Mouse (Mus musculus) ES-E14 (cell line): Measurements from ENCODE around the gene Naa11. TPM values are rescaled to one million over a fixed set of nuclear protein-coding genes. Genes with fewer than 3 reads are reported as not detected.

Experiments
- DNase-seq: peaks from one replicate; pipeline ENCODE4 v3.0.0-alpha.2; 2013; ENCODE audit warnings: low read depth, low spot score
- H3K27ac ChIP-seq: 2 replicates; pipeline ENCODE4 v1.5.1; 2012; ENCODE audit warnings: low read depth, mild to moderate bottlenecking, low read length, moderate library complexity, mixed read lengths; ENCODE audit not compliant: poor library complexity, insufficient read depth, severe bottlenecking
- H3K36me3 ChIP-seq: 2 replicates; pipeline ENCODE4 v1.6.1; 2012; ENCODE audit warnings: mild to moderate bottlenecking, low read length, moderate library complexity, mixed read lengths; ENCODE audit not compliant: control insufficient read depth, poor library complexity, insufficient read depth, severe bottlenecking
- H3K4me1 ChIP-seq, 2 experiments: fragments of 150-350 bp in 1 of 2; sonication (generic) in 1 of 2; 2 replicates each; pipeline ENCODE4 v1.6.1; 2012; ENCODE audit warnings: low read length in 2 of 2, mild to moderate bottlenecking in 1 of 2, mixed read lengths in 1 of 2; ENCODE audit not compliant: control insufficient read depth in 2 of 2, insufficient read depth in 2 of 2, poor library complexity in 1 of 2
- H3K4me3 ChIP-seq, 2 experiments: fragments of 150-350 bp in 1 of 2; sonication (generic) in 1 of 2; 2 replicates each; pipeline ENCODE4 v1.5.1; 2012; ENCODE audit warnings: low read length in 2 of 2, low read depth in 1 of 2, mild to moderate bottlenecking in 1 of 2, mixed read lengths in 1 of 2; ENCODE audit not compliant: insufficient read depth in 1 of 2, poor library complexity in 1 of 2, severe bottlenecking in 1 of 2
- H3K9ac ChIP-seq: 2 replicates; pipeline ENCODE4 v1.6.1; 2012; ENCODE audit warnings: low read depth, mild to moderate bottlenecking, low read length, mixed read lengths; ENCODE audit not compliant: poor library complexity, insufficient read depth, severe bottlenecking
- H3K9me3 ChIP-seq: fragments of 150-350 bp; sonication (generic); 2 replicates; pipeline ENCODE4 v1.6.1; 2012; ENCODE audit warnings: low read depth, mild to moderate bottlenecking, low read length; ENCODE audit not compliant: control insufficient read depth, insufficient read depth
- CHD2 ChIP-seq: IDR thresholded peaks from 2 replicates; pipeline ENCODE4 v1.6.1; 2014; ENCODE audit warnings: mild to moderate bottlenecking, low read depth, low read length, inconsistent platforms
- HCFC1 ChIP-seq: IDR thresholded peaks from 2 replicates; pipeline ENCODE4 v1.6.1; 2012; ENCODE audit warnings: low read length, inconsistent platforms, borderline replicate concordance; ENCODE audit not compliant: insufficient read depth
- MAFK ChIP-seq: IDR thresholded peaks from 2 replicates; pipeline ENCODE4 v1.6.1; 2014; ENCODE audit warnings: mild to moderate bottlenecking, low read depth, low read length, inconsistent platforms; ENCODE audit not compliant: insufficient read depth
- ZC3H11A ChIP-seq: IDR thresholded peaks from 2 replicates; pipeline ENCODE4 v1.6.1; 2012; ENCODE audit warnings: low read depth, mild to moderate bottlenecking, inconsistent platforms, low read length, borderline replicate concordance
- ZNF384 ChIP-seq: IDR thresholded peaks from 2 replicates; pipeline ENCODE4 v1.6.1; 2012; ENCODE audit warnings: low read depth, low read length, inconsistent platforms
- in situ Hi-C, 2 experiments: fragments of 600-800 bp; cut with MboI; formaldehyde crosslinking; loops; one replicate each; pipeline ENCODE4 v1.15.1; 2025; ENCODE audit warnings: low sequenced_read_pairs in 2 of 2, inconsistent platforms in 1 of 2; ENCODE audit not compliant: unreplicated experiment in 2 of 2
- total RNA-seq: library from RNA; depleted of rRNA; stranded (reverse); fragments of 300-350 nt; gene quantifications from 2 replicates; pipeline ENCODE4 v1.2.3, GENCODE M21; 2012

Naa11 gene
- total RNA-seq, 1 experiment, result 5.6 TPM

DNA sequence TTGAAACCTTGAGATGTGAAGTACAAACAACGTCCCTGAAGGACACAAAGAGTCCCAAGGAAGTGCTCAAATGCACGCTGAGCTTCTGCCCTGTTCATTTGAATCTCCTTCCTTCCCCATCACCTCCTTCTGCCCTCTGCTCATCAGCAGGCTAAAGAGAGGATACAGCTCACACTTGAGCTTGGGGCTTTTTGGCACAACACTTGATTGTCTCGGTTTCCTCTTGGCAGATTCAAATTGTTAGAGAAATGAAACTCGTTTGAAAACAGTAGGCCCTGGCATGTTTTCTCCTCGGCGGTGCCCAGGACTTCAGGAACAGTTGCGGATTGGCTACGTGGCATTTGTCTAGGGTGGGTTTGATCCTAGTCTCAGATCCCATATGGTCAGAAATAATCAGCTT lies 27.4 kb downstream of the Naa11 start:
- DNase-seq, result no peak
- in situ Hi-C loops, result no loop called here
- Histone ChIP-seq H3K36me3 (no peaks in the 10 kb centered on the region), H3K4me1 (no peaks in the 10 kb centered on the region), H3K27ac (no peak overlapping the region), H3K9ac (no peak overlapping the region), H3K9me3 (no peaks in the 10 kb centered on the region), H3K4me3 (no peak overlapping the region)
- no peak for TF ChIP-seq CHD2
- TF ChIP-seq HCFC1, result no peak
- no peak for TF ChIP-seq MAFK
- TF ChIP-seq ZC3H11A, result no peak
- no peak for TF ChIP-seq ZNF384

DNA sequence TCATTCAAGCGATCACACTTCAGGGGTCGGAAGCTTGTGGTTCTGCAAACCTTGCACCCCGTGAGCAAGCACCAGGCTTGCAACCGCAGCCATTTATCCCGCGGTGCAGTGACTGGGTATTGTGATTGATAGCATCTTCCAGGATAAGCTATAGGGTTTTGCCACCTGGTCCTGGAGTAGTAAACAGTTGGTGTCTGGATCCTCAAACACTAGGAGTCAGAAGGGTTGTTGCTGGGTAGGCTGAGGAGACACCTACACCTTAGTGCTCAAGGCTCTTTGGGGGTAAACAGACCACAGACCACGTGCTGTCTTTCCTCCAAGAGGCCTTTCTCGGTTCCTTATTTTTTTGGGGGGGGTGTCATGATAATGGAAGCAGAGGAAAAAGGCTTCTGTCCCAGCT lies 27.9 kb downstream of the Naa11 start:
- no peak for DNase-seq
- in situ Hi-C loops, result no loop called here
- Histone ChIP-seq H3K27ac (no peak overlapping the region), H3K4me3 (no peak overlapping the region), H3K4me1 (no peaks in the 10 kb centered on the region), H3K36me3 (no peaks in the 10 kb centered on the region), H3K9me3 (no peaks in the 10 kb centered on the region), H3K9ac (no peak overlapping the region)
- TF ChIP-seq ZC3H11A (no peak), MAFK (no peak), ZNF384 (no peak), CHD2 (no peak), HCFC1 (no peak)

DNA sequence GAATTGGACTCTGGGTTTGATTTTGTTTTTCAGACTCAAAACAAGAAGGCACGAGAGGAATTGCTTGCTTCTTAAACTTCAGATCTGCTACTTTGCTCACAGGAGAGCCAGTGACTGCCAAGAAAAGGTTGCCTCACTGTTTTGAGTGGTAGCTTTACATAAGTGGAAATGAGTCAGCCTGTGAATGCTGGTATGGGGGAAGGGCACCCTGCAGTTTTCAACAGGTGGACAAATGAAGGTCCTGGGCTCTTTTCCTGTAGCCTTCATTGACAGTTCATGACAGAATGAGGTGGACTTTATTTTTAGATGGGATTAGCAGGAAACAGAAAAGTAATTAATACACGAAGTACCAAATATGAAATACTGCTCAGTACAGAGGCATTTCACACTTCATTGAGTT lies 29.6 kb downstream of the Naa11 start:
- Histone ChIP-seq H3K27ac (no peak overlapping the region), H3K4me1 (no peaks in the 10 kb centered on the region), H3K4me3 (no peak overlapping the region), H3K9ac (no peak overlapping the region), H3K9me3 (no peaks in the 10 kb centered on the region), H3K36me3 (no peaks in the 10 kb centered on the region)
- in situ Hi-C loops, result no loop called here
- TF ChIP-seq CHD2 (no peak), ZC3H11A (no peak), MAFK (no peak)
- DNase-seq, result no peak

DNA sequence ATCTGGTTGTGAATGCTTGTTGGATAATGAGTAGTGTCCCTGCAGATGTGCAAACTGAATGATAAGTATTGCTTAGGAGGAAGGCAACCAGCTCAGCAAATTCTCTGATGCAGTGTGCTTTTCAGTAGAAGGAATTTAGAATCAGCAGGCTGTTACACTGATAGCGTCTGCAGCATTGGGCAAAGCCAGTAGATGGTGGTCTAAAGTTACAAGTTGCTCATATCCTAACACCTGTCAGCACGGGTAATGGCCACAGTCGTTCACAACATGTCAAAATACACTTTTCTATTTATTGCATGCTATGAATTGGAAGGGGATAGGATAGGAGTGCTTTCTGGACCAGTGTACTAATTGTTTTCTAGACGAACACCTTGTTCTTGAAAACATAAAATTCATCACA lies 33.1 kb downstream of the Naa11 start:
- TF ChIP-seq CHD2 (no peak), MAFK (no peak), ZC3H11A (no peak), HCFC1 (no peak), ZNF384 (no peak)
- in situ Hi-C loops, result no loop called here

DNA sequence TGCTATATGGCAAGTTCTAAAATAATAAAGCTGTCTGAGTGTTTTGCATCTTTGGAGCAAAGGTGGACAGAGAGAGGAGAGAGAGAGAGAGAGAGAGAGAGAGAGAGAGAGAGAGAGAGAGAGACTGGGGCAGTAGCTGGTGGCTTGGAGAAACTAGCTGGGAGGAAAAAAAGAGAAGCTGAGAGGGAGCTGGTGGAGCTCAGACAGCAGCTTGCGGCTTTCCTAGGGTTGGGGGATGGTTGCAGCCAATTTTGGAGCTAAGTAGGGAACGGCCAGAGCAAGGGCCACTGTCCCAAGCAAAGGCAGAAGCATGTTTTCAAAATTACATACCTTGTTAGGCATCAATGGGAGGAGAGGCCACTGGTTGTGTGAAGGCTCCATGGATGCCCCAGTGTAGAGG lies 36.0 kb downstream of the Naa11 start:
- Histone ChIP-seq H3K27ac (no peak overlapping the region), H3K4me3 (no peak overlapping the region), H3K4me1 (no peaks in the 10 kb centered on the region), H3K9ac (no peak overlapping the region), H3K9me3 (no peaks in the 10 kb centered on the region), H3K36me3 (no peaks in the 10 kb centered on the region)
- no peak for DNase-seq
- TF ChIP-seq ZNF384 (no peak), CHD2 (no peak), ZC3H11A (no peak), MAFK (no peak), HCFC1 (no peak)
- in situ Hi-C loops, result no loop called here

More for the DNA sequence above, 33.1 kb downstream of the Naa11 start:
- no peaks in the 10 kb centered on the region for H3K36me3 ChIP-seq
- DNase-seq, result no peak
- no peaks in the 10 kb centered on the region for H3K9me3 ChIP-seq
- no peaks in the 10 kb centered on the region for H3K4me1 ChIP-seq
- no peak overlapping the region for H3K4me3 ChIP-seq
- no peak overlapping the region for H3K9ac ChIP-seq
- H3K27ac ChIP-seq, result no peak overlapping the region
